Mouse (Mus musculus) CD4-positive helper T cell, adult 2 months (primary cell): Measurements from ENCODE around the gene Tmem167b.
A peak's percentile ranks its signal among the peaks of the same experiment; 100 is the strongest.
"Not testable (repeated sequence)": the region's sequence is repeated elsewhere in the genome, so short reads cannot be mapped to it uniquely, and the experiment has no call there.

Experiments used
- DNase-seq: peaks from one replicate; pipeline ENCODE4 v3.0.0-alpha.2; 2012; ENCODE audit warnings: low read depth, missing footprints, low spot score

Gene Tmem167b

GRCm38 (mm10) chr3:108562133-108562730 lies at the start of gene Tmem167b:
Gene Tmem167b, minus strand, starts transcription at chr3:108562466.
- DNase-seq: peak; percentile 98

DNA sequence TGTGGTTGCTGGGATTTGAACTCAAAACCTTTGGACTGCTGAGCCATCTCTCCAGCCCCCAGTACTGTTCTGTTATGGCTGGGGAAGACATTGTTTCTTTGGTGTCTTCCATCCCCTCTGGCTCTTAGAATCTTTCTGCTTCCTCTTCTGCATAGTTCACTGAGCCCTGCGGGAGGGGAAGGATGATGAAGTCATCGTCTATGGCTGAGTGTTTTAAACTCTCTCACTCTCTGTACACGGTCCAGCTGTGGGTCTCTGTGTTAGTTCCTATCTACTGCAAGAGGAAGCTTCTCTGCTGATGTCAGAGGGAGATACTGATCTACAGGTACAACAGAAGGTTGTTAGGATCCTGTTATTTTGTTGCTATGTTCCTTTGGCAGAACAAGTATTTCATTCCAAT lies 46.6 kb upstream of the Tmem167b start:
- DNase-seq: no peak

DNA sequence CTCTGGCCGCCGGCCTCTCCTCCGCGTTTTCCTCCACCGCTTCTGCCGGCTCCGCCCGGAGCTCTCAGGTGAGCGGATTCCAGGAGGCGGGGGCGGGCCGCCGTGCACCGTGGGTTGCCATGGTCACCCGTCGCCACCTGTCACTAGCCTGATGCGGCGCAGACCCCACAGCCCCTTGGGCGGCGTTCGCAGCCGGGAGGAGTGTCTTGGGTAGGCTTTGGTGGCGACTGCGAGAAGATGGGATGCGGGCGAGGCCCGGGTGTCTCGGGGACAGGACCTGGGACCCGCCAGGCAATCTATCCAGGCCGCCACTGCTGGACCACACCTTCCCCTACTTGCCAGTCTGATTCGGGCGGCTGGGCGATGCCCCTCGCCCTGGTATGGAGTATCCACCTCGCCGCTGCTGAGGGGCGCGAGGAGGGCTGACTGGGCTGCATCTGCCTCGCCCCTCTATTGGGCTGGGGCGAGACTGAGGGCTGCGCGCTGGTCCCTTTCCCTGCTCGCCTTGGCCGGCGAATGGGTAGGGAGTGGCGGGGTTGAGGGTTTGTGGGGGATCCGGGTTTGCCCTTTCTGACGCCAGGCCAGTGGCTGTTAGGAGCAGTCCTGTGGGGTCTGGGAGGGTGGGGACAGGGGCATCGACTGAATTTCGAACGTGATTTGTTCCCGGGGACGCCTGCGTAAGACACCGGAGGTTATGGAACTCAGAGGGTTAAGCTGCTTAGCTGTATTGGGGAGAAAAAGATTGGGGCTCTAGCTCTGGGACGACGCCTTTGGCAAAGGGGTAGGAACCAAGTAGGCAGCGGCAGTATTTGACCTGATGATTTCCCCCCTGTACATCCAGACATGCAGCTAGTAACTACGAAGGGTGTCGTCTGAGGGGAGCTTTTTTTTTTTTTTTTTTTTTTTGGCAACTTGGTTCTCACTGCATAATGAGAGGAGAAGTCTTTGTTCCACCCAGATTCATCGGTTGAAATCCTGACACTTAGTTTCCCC lies 29.6 kb upstream of the Tmem167b start:
- no peak for DNase-seq

DNA sequence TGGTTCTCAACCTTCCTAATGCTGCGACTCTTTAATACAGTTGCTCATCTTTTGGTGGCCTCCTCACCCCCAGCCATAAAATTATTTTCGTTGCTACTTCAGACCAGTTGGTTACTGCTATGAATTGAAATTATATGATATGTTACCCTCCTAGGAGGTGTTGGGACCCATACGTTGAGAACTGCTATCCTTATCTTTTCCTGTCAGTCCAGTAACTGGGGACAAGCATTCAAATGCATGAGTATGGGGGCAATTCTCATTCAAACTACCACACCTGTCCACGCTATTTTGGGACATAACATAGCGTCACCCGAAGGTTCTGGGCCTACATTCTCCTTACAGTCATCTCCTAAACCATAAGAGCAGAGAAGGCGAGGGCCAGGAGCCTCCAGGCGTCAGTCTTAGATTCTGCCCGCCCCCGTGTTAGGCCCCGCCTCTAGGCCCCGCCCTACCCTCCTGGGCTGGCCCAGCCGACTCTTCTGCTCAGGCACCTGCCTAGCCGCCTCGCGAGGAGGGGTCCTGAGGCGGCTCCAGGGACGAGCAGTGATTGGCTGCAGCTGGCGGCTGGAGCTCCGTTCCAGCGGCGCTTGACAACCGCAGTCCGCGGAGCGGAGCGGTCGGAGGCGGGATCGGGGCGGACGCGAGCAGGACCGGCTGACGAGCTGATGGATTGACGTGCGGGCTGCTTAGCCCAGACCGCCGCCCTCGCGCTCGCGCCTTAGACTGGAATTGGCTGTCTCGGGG lies 28.7 kb upstream of the Tmem167b start, which contains the start of gene Wdr47:
TSS of gene Wdr47 (plus strand) at position 494 of the 744 bp plus-strand sequence.
- DNase-seq: peak; percentile 98

DNA sequence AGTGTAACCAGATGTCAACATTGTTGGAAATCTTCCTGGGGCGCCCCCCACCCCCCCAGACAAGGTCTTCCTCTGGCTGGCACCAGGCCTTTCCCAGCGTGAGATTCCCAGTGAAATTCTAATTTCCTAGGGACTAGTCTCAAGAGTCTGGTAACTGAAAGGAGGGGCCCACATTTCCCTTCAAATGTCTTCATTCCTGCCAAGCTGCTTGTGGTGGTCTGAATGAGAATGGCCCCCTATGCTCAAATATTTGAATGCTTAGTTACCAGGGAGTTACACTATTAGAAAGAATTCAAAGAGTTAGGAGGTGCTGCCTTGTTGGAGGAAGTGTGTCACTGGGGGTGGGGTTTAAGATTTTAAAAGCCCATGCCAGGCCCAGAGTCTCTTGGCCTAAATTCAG lies 26.2 kb upstream of the Tmem167b start:
- no peak for DNase-seq

GRCm38 (mm10) chr3:108584580-108584979 lies 22.3 kb upstream of the Tmem167b start:
- DNase-seq: no peak

- DNase-seq: no peak
Measured at GRCm38 (mm10) chr3:108574018-108574417, 11.8 kb upstream of the Tmem167b start.

GRCm38 (mm10) chr3:108572309-108573010 lies 10.2 kb upstream of the Tmem167b start:
- DNase-seq: peak; percentile 26

DNA sequence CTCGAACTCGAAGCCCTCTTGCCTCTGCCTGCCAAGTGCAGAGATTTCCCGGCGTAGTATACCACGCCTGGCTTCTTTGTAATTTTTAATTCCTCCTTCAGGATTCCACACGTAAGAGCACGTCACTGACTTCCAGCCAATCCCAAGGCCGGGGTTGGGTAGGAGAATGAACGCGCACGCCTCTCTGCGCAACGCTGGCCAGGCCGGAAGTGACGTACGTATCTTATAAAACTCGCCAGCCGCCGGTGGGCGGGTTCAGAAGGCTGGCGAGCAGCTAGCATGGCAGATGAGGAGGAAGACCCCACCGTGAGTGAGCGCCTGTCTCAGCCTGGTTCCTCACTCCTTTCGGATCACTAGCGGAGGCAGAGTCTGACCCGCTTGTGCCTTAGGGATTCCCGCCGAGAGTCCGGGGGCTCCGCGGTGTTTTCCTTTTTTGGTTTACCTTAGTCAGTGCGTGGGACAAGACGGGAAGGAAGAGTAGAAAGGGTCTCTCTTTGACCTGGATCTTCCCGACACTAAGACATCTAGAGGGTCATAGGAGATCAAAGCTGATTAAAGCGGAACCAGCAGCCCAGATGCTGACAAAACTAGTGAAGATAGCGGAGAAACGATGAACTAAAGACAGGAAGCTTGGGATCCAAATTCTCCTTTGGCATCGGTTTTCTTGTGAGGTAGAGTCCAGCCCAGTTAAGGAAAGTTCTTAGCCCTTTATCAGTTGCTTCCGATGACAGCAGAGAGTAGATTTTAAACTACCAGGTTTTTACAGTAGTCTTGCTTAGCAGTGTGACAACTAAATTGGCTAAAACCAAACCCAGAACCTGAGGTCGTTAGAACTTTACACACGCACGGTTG lies 9.4 kb upstream of the Tmem167b start, which contains the start of gene Taf13:
TSS of gene Taf13 (plus strand) at position 256 of the 852 bp plus-strand sequence.
- peak; percentile 98 for DNase-seq

- DNase-seq: no peak
Measured at GRCm38 (mm10) chr3:108570813-108571212, 8.5 kb upstream of the Tmem167b start.

DNA sequence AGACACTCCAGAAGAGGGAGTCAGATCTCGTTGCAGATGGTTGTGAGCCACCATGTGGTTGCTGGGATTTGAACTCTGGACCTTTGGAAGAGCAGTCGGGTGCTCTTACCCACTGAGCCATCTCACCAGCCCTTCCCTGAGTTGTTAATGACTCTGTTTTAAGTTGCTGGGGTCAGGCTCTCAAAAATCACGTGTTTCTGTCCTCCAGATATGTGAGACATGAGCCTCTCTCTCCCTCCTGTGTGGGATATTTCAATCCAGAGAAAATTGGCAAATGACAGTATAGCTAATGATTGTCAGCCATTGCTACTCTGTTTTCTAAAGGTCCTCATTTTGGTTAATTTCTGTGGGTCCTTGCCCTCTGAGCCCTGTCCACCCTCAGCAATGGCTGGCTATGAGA lies 7.4 kb upstream of the Tmem167b start:
- DNase-seq: not testable (repeated sequence)

DNA sequence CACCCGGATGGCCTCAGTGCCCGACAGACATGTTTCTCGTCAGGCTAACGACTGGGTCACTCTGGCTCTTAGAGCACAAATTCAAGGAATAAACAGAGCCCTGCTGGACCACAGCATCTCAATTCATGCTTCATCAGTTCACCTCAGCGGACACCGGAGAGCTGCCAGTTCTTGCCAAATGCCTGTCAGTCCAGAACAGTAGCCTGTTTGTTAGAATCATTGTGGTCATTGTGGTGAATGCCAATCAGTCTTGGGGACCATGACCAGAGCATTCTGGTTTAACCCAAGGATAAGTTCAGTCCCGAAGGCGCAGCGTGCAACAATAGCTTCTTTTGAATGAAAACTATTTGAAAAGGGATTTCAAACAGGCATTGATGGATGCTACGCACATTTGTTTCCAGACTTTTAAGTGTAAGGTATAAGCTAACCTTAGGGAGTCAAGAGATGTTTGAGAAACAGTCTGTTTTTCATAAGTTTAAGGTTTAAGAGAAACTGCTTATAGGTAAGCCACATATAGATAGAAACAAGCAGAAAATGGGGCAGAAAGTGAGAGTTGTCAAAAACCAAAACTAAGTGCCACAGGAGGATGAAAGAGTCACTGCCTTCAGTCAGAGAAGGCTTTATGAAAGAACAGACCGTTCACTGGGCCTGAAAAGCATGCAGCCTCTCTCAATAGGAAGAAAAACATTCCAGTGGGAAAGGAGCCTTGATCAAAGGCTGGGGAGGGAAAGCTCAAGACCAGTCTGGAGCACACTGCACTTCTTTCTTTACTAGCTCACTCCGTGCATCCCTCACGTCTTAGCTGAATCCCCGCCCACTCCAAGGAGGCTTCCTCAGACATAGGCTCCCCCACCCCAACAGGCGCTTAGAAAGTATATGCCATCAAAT lies 6.0 kb upstream of the Tmem167b start:
- no peak for DNase-seq

DNA sequence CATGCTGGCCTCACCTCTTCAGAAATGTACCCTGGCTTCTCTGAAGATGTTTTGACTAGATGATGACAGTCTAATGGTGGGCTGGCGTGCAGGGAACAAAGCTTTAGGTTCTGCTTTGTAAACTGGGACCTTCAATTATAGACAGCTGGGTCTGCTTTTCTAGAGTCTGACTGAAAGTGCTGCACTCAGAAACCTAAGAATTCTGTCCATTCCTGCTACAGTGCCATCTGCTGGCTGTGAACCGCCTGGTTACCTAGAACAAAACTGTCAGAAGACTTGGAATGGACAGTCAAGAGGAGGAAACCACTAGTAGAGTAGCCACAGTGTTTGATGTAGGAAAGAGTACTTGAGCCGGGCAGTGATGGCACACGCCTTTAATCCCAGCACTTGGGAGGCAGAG lies 1.0 kb upstream of the Tmem167b start:
- DNase-seq: peak; percentile 84

- peak; percentile 76 for DNase-seq
Measured at GRCm38 (mm10) chr3:108562777-108563271, 558 bp upstream of the Tmem167b start.

- DNase-seq: no peak
Measured at GRCm38 (mm10) chr3:108557888-108558287, 4.4 kb downstream of the Tmem167b start.

DNA sequence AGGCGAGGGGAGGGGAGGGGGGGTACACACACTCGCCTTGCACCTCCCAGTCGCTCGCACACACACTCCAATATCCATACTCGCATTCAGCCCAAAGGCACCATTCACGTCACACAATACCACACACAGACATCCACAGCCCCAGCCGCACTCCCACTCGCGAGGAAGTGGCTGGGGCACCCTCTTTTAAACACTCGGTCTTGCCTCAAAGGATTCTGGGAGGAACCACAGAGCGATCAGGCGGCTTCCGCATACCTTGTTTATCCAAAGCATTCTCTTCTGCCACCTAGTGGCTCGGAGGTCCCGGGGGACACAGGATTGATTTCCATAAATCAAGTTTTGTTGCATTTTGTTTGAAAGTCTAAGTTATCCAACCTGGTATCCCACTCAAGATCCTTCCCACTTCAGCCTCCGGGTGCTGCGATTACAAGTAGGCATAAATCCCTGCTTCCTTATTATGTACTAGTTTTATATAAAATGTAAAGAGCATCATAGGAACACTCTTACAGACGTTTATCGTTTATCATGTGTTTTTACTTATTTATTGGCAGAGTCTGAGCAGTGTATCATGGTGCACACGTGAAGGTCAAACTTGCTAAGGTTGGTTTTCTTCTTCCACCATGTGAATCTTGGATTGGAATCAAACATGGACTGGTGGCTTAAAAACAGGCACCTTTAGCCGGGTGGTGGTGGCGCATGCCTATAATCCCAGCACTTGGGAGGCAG lies 7.5 kb downstream of the Tmem167b start:
- peak; percentile 97 for DNase-seq

GRCm38 (mm10) chr3:108554111-108554561 lies 8.1 kb downstream of the Tmem167b start:
- no peak for DNase-seq

DNA sequence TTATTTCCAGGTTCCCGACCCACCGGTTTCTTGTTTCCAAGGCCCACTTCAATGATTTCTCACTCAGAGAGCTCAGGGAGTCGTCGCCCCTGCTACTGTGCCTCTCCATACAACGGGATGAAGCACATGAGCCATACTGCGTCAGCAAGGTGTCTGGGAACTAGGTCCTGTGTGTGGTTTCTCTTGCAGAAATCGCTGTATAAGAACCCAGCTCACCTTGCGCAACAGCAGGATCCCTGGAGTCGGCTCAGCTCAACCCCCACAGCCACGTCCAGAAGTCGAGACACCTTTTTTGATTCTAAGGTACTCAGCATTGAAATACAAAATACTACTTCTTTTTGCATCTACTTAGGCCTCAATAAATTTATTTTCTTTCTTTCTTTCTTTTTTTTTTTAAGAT lies 20.0 kb downstream of the Tmem167b start:
- DNase-seq: no peak
